Mouse (Mus musculus) adrenal gland, postnatal 14 days (tissue): ENCODE results near the gene Pknox2. TPM values are rescaled to one million over a fixed set of nuclear protein-coding genes. Genes with fewer than 3 reads are reported as not detected.

Experiments
- DNase-seq: peaks from one replicate; pipeline ENCODE4 v3.0.0; 2021; ENCODE audit warnings: mixed read lengths
- total RNA-seq: library from RNA; stranded (reverse); gene quantifications from 2 replicates; pipeline ENCODE4 v1.2.3, GENCODE M21; 2021

Gene Pknox2
- total RNA-seq, 1 experiment from 2014 or later = 3.4 TPM

DNA sequence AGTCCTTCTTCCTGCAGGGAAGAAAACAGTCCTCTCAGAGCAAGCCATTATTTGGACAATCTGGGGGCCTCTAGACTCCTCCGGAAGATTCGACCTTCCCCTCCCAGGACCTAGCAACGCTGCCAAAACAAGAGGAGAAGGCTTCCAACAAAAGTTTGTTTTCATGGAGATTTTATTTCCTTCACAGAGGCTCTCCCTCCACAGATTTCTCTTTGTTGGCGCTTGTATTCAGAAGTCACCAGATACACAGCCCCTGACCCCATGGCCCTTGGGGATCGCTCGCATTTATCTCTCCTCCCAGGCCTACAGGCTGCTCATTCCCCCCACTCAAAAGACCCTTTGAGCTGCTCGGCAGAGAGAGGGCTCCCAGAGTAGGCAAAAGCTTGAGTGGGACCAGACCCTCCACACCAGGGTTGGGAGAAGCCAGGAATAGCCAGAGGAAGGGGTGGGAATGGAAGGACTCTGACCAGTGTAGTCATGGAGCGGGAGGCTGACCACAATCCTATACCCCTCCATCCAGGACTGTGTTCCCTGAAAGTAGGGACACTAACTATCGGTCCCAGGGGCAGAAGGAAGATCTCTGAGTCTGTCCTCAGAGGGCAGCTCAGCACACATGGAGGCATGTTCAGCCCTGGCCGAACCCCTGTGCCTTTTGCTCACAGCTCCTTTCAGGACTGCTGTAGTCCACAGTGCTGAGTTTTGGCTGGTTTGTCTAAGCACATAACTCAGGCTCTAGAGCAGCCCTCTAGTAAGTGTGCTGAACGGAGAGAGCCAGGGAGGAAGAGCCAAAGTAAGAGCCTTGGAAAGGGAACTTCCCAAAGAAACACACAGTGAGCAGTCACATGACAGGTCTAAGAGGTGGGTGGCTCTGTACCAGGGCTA is 45.9 kb downstream of the Pknox2 start:
- DNase-seq = no peak

DNA sequence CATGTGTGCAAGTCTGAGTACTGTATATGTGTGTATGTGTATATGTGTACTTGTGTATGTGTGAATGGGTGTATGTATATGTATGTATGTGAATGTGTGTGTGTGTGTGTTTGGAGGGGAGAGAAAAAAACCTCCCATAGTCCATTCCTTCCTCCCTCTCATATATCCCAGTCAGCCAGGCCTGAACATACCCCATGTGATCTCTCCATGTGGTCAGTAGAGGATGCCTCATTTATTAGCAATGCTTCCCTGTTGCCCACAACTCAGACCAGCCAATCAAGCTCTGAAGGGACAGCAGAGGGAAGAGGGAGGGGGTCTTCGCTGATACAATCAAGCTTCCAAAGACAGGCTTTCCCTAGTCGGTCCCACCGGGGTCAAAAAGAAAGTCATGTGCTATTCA is 47.6 kb downstream of the Pknox2 start:
- DNase-seq = no peak

GRCm38 (mm10) chr9:37098600-37098999 is 48.6 kb downstream of the Pknox2 start:
- DNase-seq = no peak

GRCm38 (mm10) chr9:37094230-37094990 is 52.8 kb downstream of the Pknox2 start:
- DNase-seq = peak; percentile 26

DNA sequence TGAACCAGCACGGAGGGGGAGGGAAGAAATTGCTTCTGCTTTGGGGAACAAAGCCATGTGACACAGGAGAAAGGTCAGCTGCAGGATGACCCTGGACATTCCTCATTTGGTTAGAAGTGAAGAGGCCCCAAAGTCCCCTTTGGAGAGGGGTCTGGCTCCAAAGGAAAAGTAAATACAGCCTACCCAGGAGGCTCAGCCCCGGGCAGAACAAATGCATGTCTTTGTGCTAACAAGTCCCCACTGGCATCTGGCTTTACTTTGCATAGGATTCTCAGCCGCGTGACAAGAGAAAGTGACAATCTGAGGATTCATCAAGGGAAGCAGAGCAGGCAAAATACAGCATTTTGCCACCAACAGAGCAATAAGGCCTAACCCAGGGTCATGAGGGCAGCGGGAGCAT is 54.1 kb downstream of the Pknox2 start:
- no peak for DNase-seq

DNA sequence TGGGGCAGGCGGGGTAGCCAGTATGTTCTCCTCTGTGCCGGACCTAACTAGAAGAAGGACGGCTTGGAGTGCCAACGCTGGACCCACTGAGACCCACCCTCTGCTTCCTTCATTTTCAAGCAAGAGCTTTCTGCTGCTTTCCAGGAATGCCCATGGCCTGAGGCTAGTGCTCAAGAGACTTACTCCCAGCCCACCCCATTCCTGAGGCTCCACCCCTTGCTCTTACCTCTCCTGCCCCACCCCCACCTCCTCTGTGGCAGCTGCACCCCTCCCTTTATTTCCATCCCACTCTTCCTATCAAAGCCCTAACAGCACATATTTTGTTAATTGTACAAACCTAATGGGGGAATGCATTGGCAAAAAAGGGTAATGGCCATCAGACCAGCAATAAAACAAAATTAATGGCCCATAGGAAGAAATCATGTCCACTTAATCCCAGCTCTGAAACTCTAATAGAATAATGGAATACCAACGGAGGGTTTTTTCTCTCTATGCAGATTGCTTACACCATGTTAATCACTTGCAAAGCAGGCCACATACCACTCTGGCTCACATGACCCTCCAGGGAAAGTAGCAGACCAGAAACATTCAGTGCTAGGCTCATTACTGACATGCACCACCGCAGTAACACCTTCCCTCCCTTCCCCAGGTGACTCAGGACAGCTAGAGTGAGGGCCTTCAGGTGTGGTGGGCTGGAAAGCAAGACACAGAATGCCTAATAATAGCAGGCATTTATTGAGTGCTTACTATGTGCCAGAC is 57.1 kb downstream of the Pknox2 start:
- DNase-seq = no peak

- DNase-seq = peak; percentile 64
Measured at GRCm38 (mm10) chr9:37085370-37085769, 61.8 kb downstream of the Pknox2 start.

DNA sequence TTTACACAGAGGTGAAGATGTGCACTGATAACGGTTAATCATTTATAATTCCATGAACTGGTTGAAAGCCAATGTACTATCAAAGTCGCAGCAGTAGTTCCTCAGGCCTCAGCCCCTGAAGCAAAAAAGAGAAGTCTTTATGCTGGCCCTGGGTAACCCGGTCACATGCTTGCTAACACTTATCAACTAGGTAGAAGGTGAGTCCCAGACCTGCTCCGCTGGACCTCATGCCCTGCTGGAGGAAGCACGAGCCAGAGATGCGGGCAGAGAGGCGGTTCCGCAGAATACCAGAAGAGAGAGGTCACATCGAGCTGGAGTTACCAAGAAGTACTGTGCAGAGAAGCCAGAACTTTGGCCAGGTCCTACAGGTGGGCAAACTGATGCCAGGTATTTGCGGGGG is 65.0 kb downstream of the Pknox2 start:
- DNase-seq = no peak

- no peak for DNase-seq
Measured at GRCm38 (mm10) chr9:37080309-37080708, 66.9 kb downstream of the Pknox2 start.

GRCm38 (mm10) chr9:37077063-37077418 is 70.2 kb downstream of the Pknox2 start:
- DNase-seq = no peak

DNA sequence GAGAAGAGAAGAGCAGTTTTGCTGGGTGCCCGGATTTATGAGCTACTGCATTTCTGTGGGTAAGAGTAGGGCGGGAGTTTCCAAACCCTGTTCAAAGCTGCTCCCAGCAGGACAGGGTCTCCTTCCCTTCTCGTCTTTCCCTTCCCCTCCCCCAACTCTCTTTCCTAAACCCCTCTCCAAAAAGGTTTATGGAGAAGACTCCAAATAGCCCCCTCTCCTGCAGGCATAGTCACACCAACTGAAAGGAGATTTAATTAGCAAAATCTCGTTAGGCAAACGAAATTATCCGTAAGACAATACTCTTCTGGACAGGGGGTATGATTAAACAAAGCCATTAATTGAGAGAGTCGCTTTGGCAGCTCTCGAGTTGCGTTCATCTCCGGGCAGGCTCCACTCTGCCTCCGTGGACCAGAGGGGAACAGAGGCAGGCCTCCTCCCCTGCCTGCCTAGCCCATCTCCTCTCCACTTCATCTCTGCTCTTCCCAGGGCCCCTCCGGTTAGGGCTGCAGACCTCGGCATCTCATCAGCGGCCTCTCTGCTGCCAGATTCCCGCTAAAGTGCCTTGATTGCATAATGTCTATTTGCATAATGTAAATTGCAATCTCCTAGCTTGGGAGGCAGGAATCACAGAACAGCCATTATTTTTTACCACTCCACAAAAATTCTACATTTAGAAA is 70.7 kb downstream of the Pknox2 start:
- no peak for DNase-seq

GRCm38 (mm10) chr9:37075903-37076302 is 71.3 kb downstream of the Pknox2 start:
- no peak for DNase-seq

GRCm38 (mm10) chr9:37069391-37070312 is 77.6 kb downstream of the Pknox2 start:
- DNase-seq = peak; percentile 11

- no peak for DNase-seq
Measured at GRCm38 (mm10) chr9:37067473-37067830, 79.8 kb downstream of the Pknox2 start.

DNA sequence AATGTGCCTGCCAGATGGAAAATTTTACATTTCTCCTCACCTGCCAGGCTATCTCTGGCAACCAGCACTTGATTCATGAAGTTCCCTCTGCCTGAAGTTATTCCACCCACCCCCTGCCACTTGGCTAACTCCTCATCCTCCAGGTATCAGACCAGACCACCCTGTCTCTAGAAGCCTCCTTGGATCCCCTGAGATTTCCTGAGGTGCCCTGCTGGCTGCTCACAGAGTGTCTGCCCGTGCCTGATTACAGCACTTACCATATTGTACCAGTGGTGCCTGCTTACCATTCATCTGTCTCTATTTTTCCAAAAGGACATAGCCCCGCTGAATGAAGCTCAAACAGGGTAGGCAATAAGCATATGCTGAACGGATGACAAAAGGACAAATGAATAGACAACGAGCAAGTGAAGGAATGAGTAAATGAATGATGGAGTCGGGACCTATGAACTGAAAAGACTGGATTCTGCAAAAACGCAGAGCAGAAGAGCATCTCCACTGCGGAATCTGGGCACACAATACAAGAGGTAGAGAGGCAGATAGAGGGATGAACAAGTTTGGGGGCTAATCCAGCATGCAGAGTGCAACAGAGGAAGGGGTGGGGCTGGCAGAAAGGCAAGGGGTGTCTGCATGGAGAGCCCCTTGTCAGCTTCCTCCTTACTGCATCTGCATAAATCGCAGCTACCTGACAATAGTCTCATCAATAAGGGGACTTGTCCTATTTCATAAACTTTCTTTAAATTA is 80.3 kb downstream of the Pknox2 start:
- no peak for DNase-seq

GRCm38 (mm10) chr9:37061627-37062026 is 85.6 kb downstream of the Pknox2 start:
- DNase-seq = no peak

DNA sequence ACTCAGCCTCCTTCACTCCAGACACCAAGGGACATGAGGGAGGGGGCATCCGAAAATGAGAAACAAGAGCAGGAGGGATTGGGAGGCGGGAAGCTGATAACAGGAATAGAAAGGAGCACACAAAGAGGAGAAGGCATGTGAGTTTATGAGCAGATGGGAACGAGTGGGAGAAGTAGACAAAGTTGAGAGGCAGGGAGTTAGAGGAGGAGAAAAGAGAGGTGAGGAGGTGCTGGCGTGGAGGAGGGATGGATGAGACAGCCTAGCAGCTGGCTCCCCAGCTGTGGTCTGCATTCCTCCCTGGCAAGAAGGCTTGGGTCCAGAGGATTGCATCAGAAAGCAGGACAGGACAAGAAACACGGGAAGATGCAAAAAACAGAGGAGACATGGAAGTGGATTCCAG is 92.5 kb downstream of the Pknox2 start:
- DNase-seq = no peak

GRCm38 (mm10) chr9:37053601-37054512 is 93.3 kb downstream of the Pknox2 start:
- DNase-seq = peak; percentile 35

DNA sequence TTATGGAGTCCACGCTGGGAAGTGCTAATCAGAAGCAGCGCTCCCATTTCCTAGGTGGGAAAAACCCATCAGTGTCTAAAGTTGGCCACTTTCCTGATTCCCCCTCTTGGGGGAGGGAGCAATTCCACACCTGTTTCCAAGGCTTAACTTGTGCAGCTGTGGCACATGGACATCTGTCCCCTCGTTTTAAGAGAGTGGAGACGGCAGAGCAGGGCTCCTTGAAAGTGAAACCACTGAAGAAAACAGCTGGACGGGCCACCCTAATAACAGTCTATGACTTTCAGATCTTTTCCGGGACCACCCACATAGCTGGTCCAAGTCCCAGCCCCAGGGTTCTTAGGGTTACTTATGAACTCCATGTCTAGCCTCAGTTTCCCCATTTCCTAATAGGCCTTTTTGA is 94.2 kb downstream of the Pknox2 start:
- DNase-seq = no peak
